Mouse (Mus musculus): Measurements from ENCODE around the gene Snap23. TPM values are rescaled to one million over a fixed set of nuclear protein-coding genes. Genes with fewer than 3 reads are reported as not detected.

Gene Snap23
- polyA plus RNA-seq, 1 experiment from 2014 or later = 40.0 TPM

- TF ChIP-seq EP300 (IDR thresholded peaks at IDR 0.05) (peak; percentile 57; the same call in 1 of the 2 replicates), CTCF (IDR thresholded peaks at IDR 0.05) (no peak)
- H3K27ac ChIP-seq (ENCODE audit: low read length) = peak overlapping the region; percentile 59
- 39% methylated on average over 4 of the region's 4 CpGs for WGBS
- no peak overlapping the region for H3K9ac ChIP-seq (replicated peaks; ENCODE audit: low read depth)
- no peaks in the 10 kb centered on the region for H3K9me3 ChIP-seq (ENCODE audit: low read length)
- H3K4me2 ChIP-seq (replicated peaks; ENCODE audit: low read depth, low read length) = no peak overlapping the region
- DNase-seq (ENCODE audit: low spot score) (peak; percentile 82), ATAC-seq (peak; percentile 7; the same call in 1 of the 2 replicates)
- no peak overlapping the region for H3K4me3 ChIP-seq (ENCODE audit: low read depth, low read length)
- peaks cover 7% of the 10 kb centered on the region; the same call in 1 of the 2 replicates for H3K36me3 ChIP-seq (ENCODE audit: insufficient read depth, low read length)
- H3K4me1 ChIP-seq (ENCODE audit: insufficient read depth, low read depth, low read length) = peaks cover 5% of the 10 kb centered on the region; the same call in 1 of the 2 replicates
- H3K27me3 ChIP-seq (replicated peaks; ENCODE audit: insufficient read depth, low read length) = no peaks in the 10 kb centered on the region
Measured at GRCm38 (mm10) chr2:120631957-120632356, 64.5 kb downstream of the Snap23 start.

- 66% methylated on average over 8 of the region's 8 CpGs for WGBS
Measured at GRCm38 (mm10) chr2:120640835-120641234, 73.4 kb downstream of the Snap23 start.

GRCm38 (mm10) chr2:120643836-120644235 is 76.4 kb downstream of the Snap23 start:
- DNase-seq (ENCODE audit: low spot score) (peak; percentile 92), ATAC-seq (peak; percentile 95)
- 54% methylated on average over 7 of the region's 7 CpGs for WGBS
- no peak overlapping the region for H3K4me2 ChIP-seq (replicated peaks; ENCODE audit: low read depth, low read length)
- H3K4me1 ChIP-seq (ENCODE audit: insufficient read depth, low read depth, low read length) = peaks cover 8% of the 10 kb centered on the region; the same call in 1 of the 2 replicates
- no peak overlapping the region for H3K4me3 ChIP-seq (ENCODE audit: low read depth, low read length)
- peak overlapping the region; percentile 57 for H3K27ac ChIP-seq (ENCODE audit: low read length)
- no peaks in the 10 kb centered on the region for H3K27me3 ChIP-seq (replicated peaks; ENCODE audit: insufficient read depth, low read length)
- TF ChIP-seq CTCF (IDR thresholded peaks at IDR 0.05) = no peak
- no peak for TF ChIP-seq EP300 (IDR thresholded peaks at IDR 0.05)
- no peaks in the 10 kb centered on the region for H3K36me3 ChIP-seq (ENCODE audit: insufficient read depth, low read length)
- no peaks in the 10 kb centered on the region for H3K9me3 ChIP-seq (ENCODE audit: low read length)
- H3K9ac ChIP-seq (replicated peaks; ENCODE audit: low read depth) = no peak overlapping the region

More at GRCm38 (mm10) chr2:120640835-120641234, 73.4 kb downstream of the Snap23 start:
- no peaks in the 10 kb centered on the region for H3K9me3 ChIP-seq (ENCODE audit: low read length)
- no peak overlapping the region for H3K27ac ChIP-seq (ENCODE audit: low read length)
- H3K36me3 ChIP-seq (ENCODE audit: insufficient read depth, low read length) = no peaks in the 10 kb centered on the region
- no peak for DNase-seq (ENCODE audit: low spot score)
- no peaks in the 10 kb centered on the region for H3K27me3 ChIP-seq (replicated peaks; ENCODE audit: insufficient read depth, low read length)
- peaks cover 8% of the 10 kb centered on the region; the same call in 1 of the 2 replicates for H3K4me1 ChIP-seq (ENCODE audit: insufficient read depth, low read depth, low read length)
- H3K4me3 ChIP-seq (ENCODE audit: low read depth, low read length) = no peak overlapping the region
- no peak for TF ChIP-seq EP300 (IDR thresholded peaks at IDR 0.05)
- no peak for ATAC-seq
- no peak overlapping the region for H3K4me2 ChIP-seq (replicated peaks; ENCODE audit: low read depth, low read length)
- no peak overlapping the region for H3K9ac ChIP-seq (replicated peaks; ENCODE audit: low read depth)

- 36% methylated on average over 4 of the region's 4 CpGs for WGBS
- Histone ChIP-seq H3K9me3 (ENCODE audit: low read length) (no peaks in the 10 kb centered on the region), H3K4me1 (ENCODE audit: insufficient read depth, low read depth, low read length) (peaks cover 8% of the 10 kb centered on the region; the same call in 1 of the 2 replicates), H3K36me3 (ENCODE audit: insufficient read depth, low read length) (no peaks in the 10 kb centered on the region), H3K4me3 (ENCODE audit: low read depth, low read length) (no peak overlapping the region), H3K27ac (ENCODE audit: low read length) (no peak overlapping the region; the same call in 1 of the 2 replicates), H3K9ac (replicated peaks; ENCODE audit: low read depth) (no peak overlapping the region), H3K4me2 (replicated peaks; ENCODE audit: low read depth, low read length) (no peak overlapping the region), H3K27me3 (replicated peaks; ENCODE audit: insufficient read depth, low read length) (no peaks in the 10 kb centered on the region)
- peak; percentile 81 for ATAC-seq
- peak; percentile 88 for DNase-seq (ENCODE audit: low spot score)
- TF ChIP-seq CTCF (IDR thresholded peaks at IDR 0.05) (no peak), EP300 (IDR thresholded peaks at IDR 0.05) (0 out of 2 replicates have a peak, but pooled peaks have one; percentile 42)
Measured at GRCm38 (mm10) chr2:120646777-120647176, 79.3 kb downstream of the Snap23 start.

Other genes with a start within 250 kb of the Snap23 start
- 15.2 and 15.5 TPM in 2 replicates for gene Vps39, start 214.5 kb upstream of the Snap23 start, polyA plus RNA-seq (2015; fragmentation: Nextera tagmentation; extraction: Ambion mirVana)
- gene Ganc, start 163.8 kb upstream of the Snap23 start, polyA plus RNA-seq (2015; fragmentation: Nextera tagmentation; extraction: Ambion mirVana) = 10.9 and 11.5 TPM in 2 replicates
- 12.0 and 14.0 TPM in 2 replicates for gene Tmem87a, start 163.6 kb upstream of the Snap23 start, polyA plus RNA-seq (2015; fragmentation: Nextera tagmentation; extraction: Ambion mirVana)
- 0.55 and 0.92 TPM in 2 replicates for gene Capn3, start 111.7 kb upstream of the Snap23 start, polyA plus RNA-seq (2015; fragmentation: Nextera tagmentation; extraction: Ambion mirVana)
- gene Zfp106, start 3.8 kb upstream of the Snap23 start, polyA plus RNA-seq (2015; fragmentation: Nextera tagmentation; extraction: Ambion mirVana) = 28.2 and 28.5 TPM in 2 replicates
- gene Haus2, start 41.7 kb downstream of the Snap23 start, polyA plus RNA-seq (2015; fragmentation: Nextera tagmentation; extraction: Ambion mirVana) = 13.2 and 14.2 TPM in 2 replicates
- 24.7 and 28.2 TPM in 2 replicates for gene Lrrc57, start 41.8 kb downstream of the Snap23 start, polyA plus RNA-seq (2015; fragmentation: Nextera tagmentation; extraction: Ambion mirVana)
- gene Stard9, start 61.5 kb downstream of the Snap23 start, polyA plus RNA-seq (2015; fragmentation: Nextera tagmentation; extraction: Ambion mirVana) = 15.4 and 17.8 TPM in 2 replicates